Mouse (Mus musculus) CH12.LX (cell line): ENCODE results near the gene Cryab. TPM values are rescaled to one million over a fixed set of nuclear protein-coding genes. Genes with fewer than 3 reads are reported as not detected.
A peak's percentile ranks its signal among the peaks of the same experiment; 100 is the strongest.

ENCODE experiments used
- DNase-seq: peaks from one replicate; pipeline ENCODE4 v3.0.0-alpha.2; 2013; ENCODE audit errors: extremely low read depth
- H3K27ac ChIP-seq: 2 replicates; pipeline ENCODE4 v1.5.1; 2012; ENCODE audit warnings: low read depth, mild to moderate bottlenecking, control low read depth, moderate library complexity; ENCODE audit not compliant: insufficient read depth
- H3K27me3 ChIP-seq: replicated peaks from 2 replicates; pipeline ENCODE3; 2012; ENCODE audit warnings: inconsistent platforms
- H3K36me3 ChIP-seq, 2 experiments: replicated peaks in 1 of 2; 2 replicates each; pipeline versions ENCODE3 to v1.6.1; 2012; ENCODE audit warnings: inconsistent platforms in 1 of 2, low read length in 1 of 2, mild to moderate bottlenecking in 1 of 2, mixed read lengths in 1 of 2, moderate library complexity in 1 of 2; ENCODE audit not compliant: control insufficient read depth in 1 of 2, insufficient read depth in 1 of 2
- H3K4me1 ChIP-seq, 2 experiments: 2 replicates each; pipeline ENCODE4 v1.6.1; 2012; ENCODE audit warnings: inconsistent platforms in 1 of 2, moderate library complexity in 1 of 2; ENCODE audit not compliant: insufficient read depth in 2 of 2, control insufficient read depth in 1 of 2
- H3K4me2 ChIP-seq: 2 replicates; pipeline ENCODE4 v1.6.1; 2012; ENCODE audit warnings: low read depth, mild to moderate bottlenecking, control low read depth; ENCODE audit not compliant: poor library complexity, insufficient read depth, severe bottlenecking
- H3K4me3 ChIP-seq, 3 experiments: fragments of 150-350 bp in 1 of 3; sonication (generic) in 1 of 3; replicated peaks in 1 of 3; 2 replicates each; pipeline versions ENCODE3 to v1.5.1; 2011 to 2012; ENCODE audit warnings: low read depth in 2 of 3, low read length in 2 of 3, mild to moderate bottlenecking in 2 of 3, moderate library complexity in 2 of 3, control low read depth in 1 of 3, improper control_type of control experiment in 1 of 3, inconsistent platforms in 1 of 3, mixed read lengths in 1 of 3; ENCODE audit not compliant: poor library complexity in 1 of 3
- H3K79me2 ChIP-seq: replicated peaks from 2 replicates; pipeline ENCODE4 v1.6.1; 2012; ENCODE audit warnings: mild to moderate bottlenecking, moderate library complexity; ENCODE audit not compliant: control insufficient read depth, poor library complexity, insufficient read depth, severe bottlenecking; ENCODE audit errors: extremely low read depth
- H3K9ac ChIP-seq: 2 replicates; pipeline ENCODE4 v1.6.1; 2012; ENCODE audit warnings: low read depth, mild to moderate bottlenecking, control low read depth, moderate library complexity; ENCODE audit not compliant: insufficient read depth
- H3K9me3 ChIP-seq: replicated peaks from 2 replicates; pipeline ENCODE3; 2012; ENCODE audit warnings: low read length, inconsistent platforms, mixed read lengths
- BHLHE40 ChIP-seq: IDR thresholded peaks from 2 replicates; pipeline ENCODE4 v1.6.1; 2011; ENCODE audit warnings: mild to moderate bottlenecking, low read depth, low read length, improper control_type of control experiment
- CHD1 ChIP-seq: IDR thresholded peaks from 2 replicates; pipeline ENCODE4 v1.6.1; 2012; ENCODE audit warnings: low read depth, low read length, improper control_type of control experiment, inconsistent platforms
- CHD2 ChIP-seq: IDR thresholded peaks from 2 replicates; pipeline ENCODE4 v1.6.1; 2011; ENCODE audit warnings: low read length, improper control_type of control experiment
- E2F4 ChIP-seq: IDR thresholded peaks from 2 replicates; pipeline ENCODE4 v1.6.1; 2011; ENCODE audit warnings: low read depth, low read length, improper control_type of control experiment; ENCODE audit not compliant: insufficient replicate concordance
- ELF1 ChIP-seq: IDR thresholded peaks from 2 replicates; pipeline ENCODE4 v1.6.1; 2014; ENCODE audit warnings: low read depth, mild to moderate bottlenecking, inconsistent platforms, low read length, improper control_type of control experiment
- EP300 ChIP-seq: IDR thresholded peaks from 2 replicates; pipeline ENCODE4 v1.6.1; 2011; ENCODE audit warnings: low read length, improper control_type of control experiment
- ETS1 ChIP-seq: conservative IDR thresholded peaks from 2 replicates; pipeline ENCODE4 v1.6.1; 2012; ENCODE audit warnings: low read depth, mild to moderate bottlenecking, inconsistent platforms, low read length, improper control_type of control experiment, moderate library complexity
- GABPA ChIP-seq: IDR thresholded peaks from 2 replicates; pipeline ENCODE4 v1.6.1; 2012; ENCODE audit warnings: low read depth, low read length, improper control_type of control experiment, inconsistent platforms; ENCODE audit not compliant: insufficient replicate concordance
- IRF4 ChIP-seq: IDR thresholded peaks from 2 replicates; pipeline ENCODE4 v1.6.1; 2014; ENCODE audit warnings: low read depth, mild to moderate bottlenecking, inconsistent platforms, low read length, improper control_type of control experiment
- JUND ChIP-seq: conservative IDR thresholded peaks from 2 replicates; pipeline ENCODE4 v1.6.1; 2011; ENCODE audit warnings: low read depth, low read length, improper control_type of control experiment
- KAT2A ChIP-seq: IDR thresholded peaks from 2 replicates; pipeline ENCODE4 v1.6.1; 2012; ENCODE audit warnings: low read length, improper control_type of control experiment, inconsistent platforms; ENCODE audit not compliant: insufficient replicate concordance
- MAX ChIP-seq: IDR thresholded peaks from 2 replicates; pipeline ENCODE4 v1.6.1; 2011; ENCODE audit warnings: low read length, improper control_type of control experiment
- MEF2A ChIP-seq: IDR thresholded peaks from 2 replicates; pipeline ENCODE4 v1.6.1; 2014; ENCODE audit warnings: low read depth, mild to moderate bottlenecking, inconsistent platforms, low read length, improper control_type of control experiment, borderline replicate concordance
- MXI1 ChIP-seq: IDR thresholded peaks from 2 replicates; pipeline ENCODE4 v1.6.1; 2011; ENCODE audit warnings: mild to moderate bottlenecking, low read depth, low read length, improper control_type of control experiment
- MYC ChIP-seq: IDR thresholded peaks from 2 replicates; pipeline ENCODE4 v1.6.1; 2011; ENCODE audit warnings: low read depth, mild to moderate bottlenecking, improper control_type of control experiment, low read length
- NRF1 ChIP-seq: IDR thresholded peaks from 2 replicates; pipeline ENCODE4 v1.6.1; 2014; ENCODE audit warnings: low read depth, mild to moderate bottlenecking, inconsistent platforms, low read length, improper control_type of control experiment, moderate library complexity
- PAX5 ChIP-seq: IDR thresholded peaks from 2 replicates; pipeline ENCODE4 v1.6.1; 2012; ENCODE audit warnings: low read length, inconsistent platforms, mixed read lengths
- POLR2A ChIP-seq: IDR thresholded peaks from 2 replicates; pipeline ENCODE4 v1.6.1; 2011; ENCODE audit warnings: low read depth, mild to moderate bottlenecking, improper control_type of control experiment, low read length
- POLR2AphosphoS2 ChIP-seq: IDR thresholded peaks from 2 replicates; pipeline ENCODE4 v1.6.1; 2011; ENCODE audit warnings: low read depth, low read length, improper control_type of control experiment
- RAD21 ChIP-seq: IDR thresholded peaks from 2 replicates; pipeline ENCODE4 v1.6.1; 2011; ENCODE audit warnings: low read depth, mild to moderate bottlenecking, low read length, improper control_type of control experiment, moderate library complexity
- RCOR1 ChIP-seq: conservative IDR thresholded peaks from 2 replicates; pipeline ENCODE4 v1.6.1; 2012; ENCODE audit warnings: low read depth, mild to moderate bottlenecking, inconsistent platforms, low read length, improper control_type of control experiment
- SMC3 ChIP-seq: IDR thresholded peaks from 2 replicates; pipeline ENCODE4 v1.6.1; 2011; ENCODE audit warnings: low read depth, low read length, improper control_type of control experiment
- TCF12 ChIP-seq: IDR thresholded peaks from 2 replicates; pipeline ENCODE4 v1.6.1; 2014; ENCODE audit warnings: low read depth, mild to moderate bottlenecking, inconsistent platforms, low read length, improper control_type of control experiment
- UBTF ChIP-seq: IDR thresholded peaks from 2 replicates; pipeline ENCODE4 v1.6.1; 2012; ENCODE audit warnings: low read depth, mild to moderate bottlenecking, inconsistent platforms, low read length, improper control_type of control experiment, moderate library complexity
- USF1 ChIP-seq: IDR thresholded peaks from 2 replicates; pipeline ENCODE4 v1.6.1; 2014; ENCODE audit warnings: low read depth, mild to moderate bottlenecking, inconsistent platforms, low read length, improper control_type of control experiment
- ZC3H11A ChIP-seq: IDR thresholded peaks from 2 replicates; pipeline ENCODE4 v1.6.1; 2012; ENCODE audit warnings: low read depth, mild to moderate bottlenecking, inconsistent platforms, low read length, improper control_type of control experiment
- ZKSCAN1 ChIP-seq: IDR thresholded peaks from 2 replicates; pipeline ENCODE4 v1.6.1; 2012; ENCODE audit warnings: low read depth, inconsistent platforms, low read length, improper control_type of control experiment, borderline replicate concordance
- ZNF384 ChIP-seq: IDR thresholded peaks from 2 replicates; pipeline ENCODE4 v1.6.1; 2012; ENCODE audit warnings: low read depth, low read length, improper control_type of control experiment, inconsistent platforms
- dilution Hi-C: fragments of 300-500 bp; cut with MboI; formaldehyde crosslinking; loops from 2 replicates; pipeline ENCODE4 v1.14.3; 2020; ENCODE audit warnings: low sequenced_read_pairs; ENCODE audit not compliant: extremely low pct_unique_long_range_greater_than_20kb, extremely low pct_ligation_motif_present
- in situ Hi-C: fragments of 300-500 bp; cut with MboI; formaldehyde crosslinking; loops from 3 replicates; pipeline ENCODE4 v1.14.3; 2019; ENCODE audit warnings: low sequenced_read_pairs, low pct_ligation_motif_present, low pct_unique_long_range_greater_than_20kb, mixed read lengths
- polyA plus RNA-seq: library from polyadenylated mRNA; unstranded; fragments of >175 nt; gene quantifications from 2 replicates; pipeline ENCODE4 v1.2.1, GENCODE M21; 2012; ENCODE audit warnings: low read depth; ENCODE audit not compliant: insufficient read length
- total RNA-seq, 2 experiments: library from RNA; depleted of rRNA; stranded (reverse); fragments of 300-350 nt in 1 of 2; fragments of >200 nt in 1 of 2; gene quantifications; 2 replicates each; pipeline ENCODE4 v1.2.3; 2012 to 2014

Cryab gene
- total and polyA plus RNA-seq, 3 experiments: not detected

DNA sequence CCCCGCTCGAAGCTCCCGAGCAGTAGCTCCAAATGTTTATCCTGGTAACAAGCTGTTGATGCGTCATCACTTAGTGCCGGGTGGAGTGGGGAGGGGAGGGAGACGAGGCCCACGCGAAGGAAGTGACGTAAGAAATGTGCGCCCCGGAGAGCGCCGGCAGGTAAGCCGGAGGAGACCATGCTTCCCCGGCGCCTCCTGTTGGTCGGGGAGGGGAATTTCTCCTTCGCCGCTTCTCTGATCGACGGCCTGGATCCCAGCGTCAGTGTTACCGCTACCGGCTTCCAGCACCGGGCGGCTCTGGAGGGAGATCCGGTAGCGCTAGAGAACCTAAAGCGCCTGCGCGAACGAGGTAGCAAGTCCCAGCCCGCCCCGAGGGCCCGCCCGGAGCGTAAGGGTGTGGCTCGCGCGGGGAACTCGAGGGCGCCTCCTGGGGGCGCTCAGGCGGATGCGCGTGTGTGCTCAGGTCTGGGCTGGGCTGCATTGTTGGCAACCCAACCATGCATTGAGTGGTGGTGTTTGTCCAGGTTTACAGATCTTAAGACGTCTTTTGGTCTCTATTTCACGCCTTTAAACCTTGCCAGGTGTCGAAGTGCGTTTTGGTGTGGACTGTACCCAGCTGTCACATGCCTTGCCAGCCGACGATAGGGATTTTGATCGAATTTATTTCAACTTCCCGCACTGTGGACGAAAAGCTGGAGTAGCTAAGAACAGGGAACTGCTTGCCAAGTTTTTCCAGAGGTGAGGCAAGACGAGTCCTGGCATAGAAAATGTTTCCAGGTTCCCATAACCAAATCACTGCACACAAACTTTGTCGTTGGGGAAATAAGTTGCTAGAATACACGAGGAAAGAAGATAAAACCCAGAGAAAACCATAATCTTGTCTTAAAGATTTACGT is 17.2 kb downstream of the Cryab start, which contains the start of gene Fdxacb1 (continued):
- no peak for TF ChIP-seq ZC3H11A
- TF ChIP-seq MYC: peak; percentile 89
- peak; percentile 85 for TF ChIP-seq ELF1
- TF ChIP-seq CHD1: no peak
- TF ChIP-seq EP300: no peak
- TF ChIP-seq MAX: peak; percentile 84
- peak; percentile 44; the same call in 1 of the 2 replicates for TF ChIP-seq JUND
- peak; percentile 78 for TF ChIP-seq CHD2
- 0 out of 2 replicates have a peak, but pooled peaks have one; percentile 67 for TF ChIP-seq E2F4
- TF ChIP-seq UBTF: peak; percentile 63; the same call in 1 of the 2 replicates
- no peak for TF ChIP-seq USF1
- peak; percentile 47 for TF ChIP-seq SMC3
- no peak; the same call in 1 of the 2 replicates for TF ChIP-seq RCOR1
- TF ChIP-seq POLR2A: peak; percentile 74
- peak; percentile 71; the same call in 1 of the 2 replicates for TF ChIP-seq IRF4
- peak; percentile 74 for TF ChIP-seq TCF12
- TF ChIP-seq MXI1: peak; percentile 84
- TF ChIP-seq ETS1: 0 out of 2 replicates have a peak, but pooled peaks have one; percentile 24
- TF ChIP-seq ZNF384: no peak
- TF ChIP-seq BHLHE40: peak; percentile 37; the same call in 1 of the 2 replicates
- no peak for TF ChIP-seq PAX5

DNA sequence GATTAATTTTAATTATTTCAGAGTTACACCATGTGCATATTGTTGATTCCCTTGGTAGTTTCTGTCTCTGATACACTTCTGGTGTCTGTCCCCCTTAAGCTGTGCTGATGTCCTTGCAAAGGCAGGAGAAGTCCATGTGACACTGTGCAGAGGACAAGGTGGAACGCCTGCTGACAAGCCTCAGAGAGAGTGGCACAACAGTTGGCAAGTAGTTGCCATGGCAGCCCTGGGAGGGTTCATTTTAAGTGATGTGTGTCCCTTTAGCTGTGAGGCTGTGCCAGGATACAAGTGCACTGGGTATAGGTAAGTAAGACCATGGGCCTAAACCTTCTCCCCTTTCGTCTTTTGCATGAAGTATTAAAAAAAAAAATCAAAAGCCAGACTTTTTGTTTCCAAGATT is 18.9 kb downstream of the Cryab start:
- H3K4me1 ChIP-seq: peaks cover 7 to 20% of the 10 kb centered on the region in 2 experiments; a peak in 2 of 4 replicates
- H3K9ac ChIP-seq: no peak overlapping the region
- no peak for TF ChIP-seq MAX
- no peak for TF ChIP-seq E2F4
- TF ChIP-seq GABPA: no peak
- TF ChIP-seq MYC: no peak
- TF ChIP-seq POLR2AphosphoS2: no peak
- TF ChIP-seq CHD2: no peak
- TF ChIP-seq MEF2A: no peak
- TF ChIP-seq PAX5: no peak
- no peak for TF ChIP-seq RAD21
- TF ChIP-seq IRF4: no peak
- no peak for TF ChIP-seq ZC3H11A
- TF ChIP-seq NRF1: no peak
- TF ChIP-seq POLR2A: no peak
- TF ChIP-seq UBTF: no peak
- TF ChIP-seq BHLHE40: no peak
- no peak for TF ChIP-seq ZKSCAN1
- TF ChIP-seq ELF1: no peak
- TF ChIP-seq KAT2A: no peak
- no peak for TF ChIP-seq SMC3
- TF ChIP-seq CHD1: no peak
- TF ChIP-seq, all 38 proteins: peak for 0
- Histone ChIP-seq H3K9me3 (no peaks in the 10 kb centered on the region), H3K79me2 (peaks cover 10% of the 10 kb centered on the region), H3K27ac (no peak overlapping the region), H3K4me3 (no peak overlapping the region), H3K36me3 (peaks cover 8 to 25% of the 10 kb centered on the region in 2 experiments), H3K4me2 (no peak overlapping the region), H3K27me3 (no peaks in the 10 kb centered on the region)
- no peak for DNase-seq
- in situ Hi-C loops: no loop called here
- dilution Hi-C loops: no loop called here
